Mouse (Mus musculus) embryonic stem cell, embryonic (primary cell): ENCODE data around the gene 3100002H09Rik.

Experiments
- CTCF ChIA-PET, 4 experiments: fragments of 300-600 bp in 2 of 4; fragments of 350-600 bp in 2 of 4; sonication (Branson Sonifier 250); formaldehyde crosslinking; loops; one replicate each; lab custom pipeline; 2022; ENCODE audit warnings: inconsistent platforms in 2 of 4; lab: Charles Lee
- POLR2A ChIA-PET, 4 experiments: fragments of 300-600 bp in 2 of 4; fragments of 350-600 bp in 2 of 4; sonication (Branson Sonifier 250); formaldehyde crosslinking; loops; one replicate each; lab custom pipeline; 2022; ENCODE audit warnings: antibody characterized with exemption in 4 of 4, inconsistent platforms in 1 of 4; lab: Charles Lee

Gene 3100002H09Rik

DNA sequence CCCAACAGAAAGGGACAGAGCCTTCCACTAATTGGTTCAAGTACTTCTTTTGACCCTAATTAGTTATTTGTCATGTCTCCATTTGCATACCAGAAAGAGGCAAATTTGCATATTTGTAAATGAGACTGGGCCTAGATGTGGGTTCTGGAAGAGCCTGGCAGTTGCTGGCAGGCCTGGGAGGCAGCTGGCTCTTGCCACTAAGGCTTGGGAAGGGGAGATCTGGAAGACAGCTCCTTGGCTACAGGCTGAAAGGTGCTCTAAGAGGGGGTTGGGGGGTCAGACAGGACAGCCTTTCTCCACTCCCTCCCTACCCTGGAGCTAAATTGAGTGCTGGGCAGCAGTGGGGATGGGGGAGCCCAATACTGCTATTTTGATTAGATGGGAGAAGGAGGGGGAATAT, 17.4 kb downstream of the 3100002H09Rik start:
- POLR2A ChIA-PET = interaction anchor here in 2 of 4 experiments (0.6 to 0.9 kb wide), 2 partner anchors 83 to 90 kb away, joined by 3 read pairs; no protein-coding TSS in a partner anchor
- CTCF ChIA-PET = no interaction called here

DNA sequence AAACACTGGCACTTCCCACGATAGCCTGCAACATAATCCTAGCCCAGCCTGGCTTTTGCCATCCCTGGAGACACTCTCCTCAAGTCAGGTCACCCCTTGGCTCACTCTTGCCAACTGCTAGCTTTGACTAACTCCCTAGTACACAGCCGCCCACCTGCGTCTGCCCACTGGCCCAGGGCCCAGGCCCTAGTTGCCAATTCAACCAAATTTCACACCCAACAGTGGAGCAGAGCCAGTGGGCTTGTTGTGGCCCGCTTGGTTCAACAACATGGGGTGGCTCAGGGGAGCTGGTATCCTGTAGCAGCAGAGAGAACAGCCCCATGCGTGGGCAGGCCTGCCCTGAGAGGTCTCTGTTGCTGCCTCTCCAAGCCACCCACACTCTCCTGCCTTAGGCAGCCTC, 18.4 kb downstream of the 3100002H09Rik start:
- POLR2A ChIA-PET = no interaction called here
- CTCF ChIA-PET = interaction anchor here in 1 of 4 experiments (0.6 kb wide), 1 partner anchor 491 kb away, joined by 3 read pairs; no protein-coding TSS in a partner anchor

DNA sequence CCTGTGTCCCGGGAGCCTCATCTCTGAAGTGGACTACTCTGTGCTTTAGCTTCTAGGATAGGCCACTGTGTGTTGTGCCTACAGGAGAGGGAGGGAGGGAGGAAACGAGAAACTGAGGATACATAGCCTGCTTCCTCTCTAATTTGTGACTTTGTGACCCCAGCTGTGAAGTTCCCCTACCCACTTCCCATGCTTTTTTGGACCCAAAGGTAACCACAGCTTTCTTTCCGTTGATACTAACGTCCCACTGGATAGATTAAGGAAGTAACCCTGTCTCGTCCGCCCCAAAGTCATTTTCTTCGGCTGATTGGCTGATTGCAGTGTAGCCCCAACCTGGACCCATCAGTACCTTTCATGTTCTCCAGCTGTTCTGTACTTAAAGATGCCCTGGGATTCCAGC, 29.9 kb downstream of the 3100002H09Rik start:
- ChIA-PET POLR2A (interaction anchor here in 2 of 4 experiments (0.5 to 0.9 kb wide), 3 partner anchors 61 to 665 kb away, joined by 3 to 5 read pairs (median 3); no protein-coding TSS in a partner anchor), CTCF (no interaction called here)

DNA sequence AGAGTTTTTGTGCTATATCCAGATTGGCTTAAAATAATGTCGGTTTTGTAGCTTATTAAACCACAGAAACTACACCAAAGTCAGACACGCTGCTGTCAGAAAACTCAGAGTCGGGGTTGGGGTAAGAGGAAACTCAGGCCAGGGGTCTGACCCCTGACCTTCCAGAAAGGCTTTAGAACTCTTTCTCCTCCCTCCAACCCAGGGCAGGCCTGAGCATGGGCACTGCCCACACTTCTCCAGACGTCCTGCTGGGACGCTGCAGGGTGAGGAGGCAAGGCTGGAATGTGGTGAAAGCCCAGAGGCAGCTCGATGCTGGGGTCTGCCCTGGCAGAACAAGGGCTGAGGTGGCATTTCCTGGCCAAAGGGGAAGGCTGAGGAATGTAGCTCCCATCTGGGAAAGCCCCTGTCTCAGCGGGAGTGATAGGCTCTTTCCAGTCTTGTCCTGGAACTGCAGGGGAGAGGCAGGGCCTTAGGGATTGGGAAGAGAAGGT, 34.6 kb downstream of the 3100002H09Rik start:
- ChIA-PET POLR2A (interaction anchor here in 3 of 4 experiments (0.6 to 1.9 kb wide), 8 partner anchors 11 to 298 kb away, joined by 3 to 6 read pairs (median 4); no protein-coding TSS in a partner anchor), CTCF (no interaction called here)

DNA sequence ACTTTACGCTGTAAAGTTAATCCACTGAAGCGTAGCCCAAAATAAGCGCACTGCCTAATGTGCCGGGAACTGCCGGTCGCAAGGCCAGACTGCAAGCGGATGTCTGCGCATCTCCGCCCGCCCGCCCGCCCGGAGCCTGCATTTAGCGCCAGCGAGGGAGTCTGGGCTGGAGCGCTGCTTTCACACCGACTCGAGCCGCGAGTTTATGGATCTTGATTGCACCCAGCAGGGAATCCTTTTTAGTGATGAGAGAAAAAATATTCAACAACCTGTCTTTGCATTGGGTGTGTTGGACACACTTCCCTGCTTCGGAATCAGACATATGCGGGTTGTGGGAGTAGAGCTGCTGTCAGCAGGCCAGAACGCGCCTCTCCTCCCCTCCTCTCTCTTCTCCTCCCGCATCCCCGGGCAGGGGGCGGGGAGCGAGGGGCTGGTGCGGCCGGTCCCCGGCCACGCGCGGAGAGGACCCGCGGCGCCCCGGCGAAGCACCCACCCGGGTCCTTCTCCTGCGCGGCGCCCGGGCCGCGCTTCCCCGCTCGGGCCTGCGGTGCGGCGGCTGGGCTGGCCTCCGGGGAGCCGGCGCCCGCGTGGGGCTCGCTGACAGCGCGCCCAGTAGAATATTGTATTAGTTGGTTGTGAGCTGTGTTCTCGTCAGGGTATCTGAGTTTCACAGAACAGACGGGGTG, 35.2 kb downstream of the 3100002H09Rik start:
- ChIA-PET CTCF (no interaction called here), POLR2A (interaction anchor here in 3 of 4 experiments (0.6 to 1.9 kb wide), 9 partner anchors 10 to 297 kb away, joined by 3 to 6 read pairs (median 4); no protein-coding TSS in a partner anchor)

DNA sequence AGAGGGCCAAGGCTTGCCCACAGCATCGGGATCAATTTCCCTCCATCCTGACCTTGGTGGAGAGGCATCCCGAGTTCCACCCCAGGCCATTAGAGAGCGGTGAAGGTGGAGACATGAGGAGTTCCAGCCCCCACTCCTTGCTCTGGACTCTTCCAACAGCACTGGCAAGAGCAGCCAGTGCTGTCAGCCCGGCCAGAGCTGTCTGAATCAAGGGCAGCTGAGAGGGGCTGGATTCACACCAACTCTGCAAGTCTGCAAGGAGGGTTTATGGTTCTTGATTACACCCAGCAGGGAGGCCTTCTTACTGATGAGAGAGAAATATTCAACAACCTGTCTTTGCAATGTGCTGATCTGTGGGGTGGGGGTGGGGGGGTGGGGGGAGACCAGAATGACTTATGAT, 37.0 kb downstream of the 3100002H09Rik start:
- POLR2A ChIA-PET = interaction anchor here in 1 of 4 experiments (0.6 kb wide), 1 partner anchor 27 kb away, joined by 3 read pairs; no protein-coding TSS in a partner anchor
- CTCF ChIA-PET = interaction anchor here in 1 of 4 experiments (0.6 kb wide), 1 partner anchor 1340 kb away, joined by 6 read pairs; no protein-coding TSS in a partner anchor

DNA sequence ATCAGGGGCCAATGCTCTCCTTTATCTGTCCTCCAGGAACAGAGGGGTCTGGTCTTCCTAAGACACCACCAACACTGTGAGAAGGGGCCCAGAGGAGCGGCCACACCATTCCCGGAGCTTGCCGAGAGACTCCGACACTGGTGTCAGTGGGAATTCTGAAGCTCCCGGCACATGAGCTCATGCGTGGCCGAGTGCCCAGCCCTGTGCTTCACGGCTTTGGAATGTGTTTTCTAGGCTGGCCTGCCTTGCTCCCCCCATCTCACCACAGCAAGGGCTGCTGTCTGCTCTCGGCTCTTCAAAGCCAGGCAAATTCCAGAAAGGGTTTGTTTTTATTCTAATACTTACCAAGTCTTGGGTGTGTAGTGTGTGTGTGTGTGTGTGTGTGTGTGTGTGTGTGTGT, 39.6 kb downstream of the 3100002H09Rik start:
- POLR2A ChIA-PET = no interaction called here
- CTCF ChIA-PET = no interaction called here

DNA sequence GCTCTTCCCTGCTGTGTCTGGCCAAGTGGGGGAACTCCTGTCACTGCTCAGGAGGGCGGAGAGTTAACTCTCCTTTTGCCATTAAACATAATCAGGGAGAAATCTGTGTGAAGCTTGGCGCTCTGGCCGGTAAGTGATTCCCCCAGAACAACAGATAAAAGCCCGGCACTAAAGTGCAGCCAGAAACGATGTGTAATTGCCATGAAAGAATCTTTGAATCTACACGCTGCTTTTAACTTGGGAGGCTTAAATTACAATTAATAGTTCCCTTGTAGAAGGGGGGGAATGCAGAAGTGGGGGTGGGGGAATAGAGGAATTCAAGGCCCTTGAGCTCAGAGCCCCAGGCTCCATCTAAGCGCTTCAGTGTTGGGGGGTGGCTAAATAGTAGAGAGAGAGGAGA, 40.9 kb downstream of the 3100002H09Rik start:
- POLR2A ChIA-PET = interaction anchor here in 1 of 4 experiments (0.6 to 0.9 kb wide), 2 partner anchors 15 to 21 kb away, joined by 3 read pairs; no protein-coding TSS in a partner anchor
- CTCF ChIA-PET = interaction anchor here in 1 of 4 experiments (0.6 kb wide), 1 partner anchor 21 kb away, joined by 5 read pairs; no protein-coding TSS in a partner anchor

DNA sequence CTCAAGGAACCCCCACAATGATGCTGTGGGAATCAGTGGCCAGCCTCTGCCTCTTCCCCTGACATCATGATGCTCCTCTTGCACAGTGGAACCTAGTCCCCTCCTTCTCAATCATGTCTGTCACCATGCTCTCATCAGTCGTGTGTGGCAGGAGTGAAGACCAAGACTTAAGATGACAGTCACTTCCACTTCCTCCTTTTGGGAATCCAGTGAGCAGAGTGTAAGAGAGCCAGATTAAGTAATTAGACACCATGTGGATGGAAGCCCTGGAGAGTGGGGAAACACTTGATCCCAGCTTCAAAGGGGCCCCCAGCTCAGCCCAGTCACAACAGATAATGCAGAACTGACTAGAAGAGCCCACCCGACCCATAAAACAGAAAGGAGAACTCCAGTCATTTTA, 47.2 kb downstream of the 3100002H09Rik start:
- CTCF ChIA-PET = no interaction called here
- POLR2A ChIA-PET = no interaction called here

DNA sequence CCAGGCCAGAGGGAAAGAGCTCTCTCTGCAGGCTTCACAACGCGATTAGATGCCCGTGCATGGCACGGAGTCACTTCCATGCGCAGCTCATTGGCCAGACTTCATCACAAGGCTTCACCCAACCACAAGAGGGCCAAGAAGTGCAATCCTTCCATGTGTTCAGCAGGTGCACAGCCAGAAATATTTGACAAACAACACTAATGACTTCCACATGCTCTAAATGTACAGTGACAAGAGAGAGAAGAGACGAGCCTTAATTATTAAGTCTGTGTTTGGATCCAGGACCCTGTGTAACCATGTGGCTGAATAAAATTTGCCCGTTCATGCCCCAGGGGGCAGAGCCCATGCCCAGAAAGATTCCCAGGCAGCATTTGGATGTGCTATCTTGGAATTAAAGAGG, 47.9 kb downstream of the 3100002H09Rik start:
- ChIA-PET POLR2A (no interaction called here), CTCF (interaction anchor here in 2 of 4 experiments (0.6 to 0.7 kb wide), 3 partner anchors 44 to 1222 kb away, joined by 4 to 8 read pairs (median 6); no protein-coding TSS in a partner anchor)
